Mouse (Mus musculus) c-Kit-positive CD71-positive TER-119-negative erythroid progenitor cells, embryonic 14.5 days (primary cell): ENCODE data around the gene Duox2.
"Not testable (repeated sequence)": the region's sequence is repeated elsewhere in the genome, so short reads cannot be mapped to it uniquely, and the experiment has no call there.

Experiments
- DNase-seq: peaks from one replicate; pipeline ENCODE4 v3.0.0-alpha.2; 2013; ENCODE audit warnings: low read depth

The Duox2 gene

DNA sequence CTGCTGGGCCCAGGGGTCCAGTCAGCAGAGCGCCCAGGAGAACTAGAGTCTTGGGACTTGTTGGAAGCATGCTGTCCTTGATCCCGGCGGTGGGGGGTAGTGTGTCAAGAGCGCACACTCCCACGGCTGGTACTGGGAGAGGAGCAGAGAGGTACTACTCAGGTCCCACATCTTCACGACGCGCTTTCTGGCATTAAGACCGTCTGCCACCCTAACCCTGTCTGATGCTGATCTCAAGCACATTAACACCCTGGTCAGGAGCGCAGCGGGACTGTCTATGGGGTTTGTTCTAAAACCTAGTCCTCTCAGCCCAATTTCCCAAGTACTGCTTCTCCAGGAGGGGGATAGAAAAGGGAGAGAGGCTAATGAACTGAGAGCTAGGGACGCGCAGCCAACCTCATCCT, at the start of gene Duox2:
Gene Duox2 (minus strand): TSS at position 354 of the 404 bp plus-strand sequence.
- DNase-seq = no peak

DNA sequence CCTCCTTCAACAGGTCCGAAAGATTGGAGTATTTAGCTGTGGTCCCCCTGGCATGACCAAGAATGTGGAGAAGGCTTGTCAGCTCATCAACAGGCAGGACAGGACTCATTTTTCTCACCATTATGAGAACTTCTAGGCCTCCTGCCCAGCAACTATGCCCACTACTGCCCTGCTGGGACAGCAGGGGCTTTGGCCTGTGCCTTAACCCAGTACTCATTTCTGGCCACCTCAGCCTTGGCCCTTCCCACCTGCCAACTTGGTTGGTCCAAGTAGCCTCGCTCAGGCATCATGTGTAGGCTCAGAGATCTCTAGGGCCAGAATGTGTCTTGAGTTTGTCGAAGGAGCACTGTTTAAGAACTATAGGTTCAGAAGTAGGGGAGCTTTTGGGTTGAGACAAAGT, 49.0 kb upstream of the Duox2 start:
- DNase-seq = no peak

DNA sequence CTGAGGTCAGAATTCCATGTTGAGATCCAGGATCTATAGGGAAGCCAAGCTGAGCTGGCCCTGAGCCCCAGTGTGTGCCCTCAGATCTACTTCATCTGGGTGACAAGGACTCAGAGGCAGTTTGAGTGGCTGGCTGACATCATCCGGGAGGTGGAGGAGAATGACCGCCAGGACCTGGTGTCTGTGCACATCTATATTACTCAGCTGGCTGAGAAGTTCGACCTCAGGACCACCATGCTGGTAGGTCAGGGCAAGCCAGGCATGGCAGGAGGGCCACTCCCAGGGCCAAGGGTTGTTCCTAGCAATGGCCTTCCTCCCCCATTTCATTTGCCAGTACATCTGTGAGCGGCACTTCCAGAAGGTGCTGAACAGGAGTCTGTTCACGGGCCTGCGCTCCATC, 47.9 kb upstream of the Duox2 start:
- not testable (repeated sequence) for DNase-seq

DNA sequence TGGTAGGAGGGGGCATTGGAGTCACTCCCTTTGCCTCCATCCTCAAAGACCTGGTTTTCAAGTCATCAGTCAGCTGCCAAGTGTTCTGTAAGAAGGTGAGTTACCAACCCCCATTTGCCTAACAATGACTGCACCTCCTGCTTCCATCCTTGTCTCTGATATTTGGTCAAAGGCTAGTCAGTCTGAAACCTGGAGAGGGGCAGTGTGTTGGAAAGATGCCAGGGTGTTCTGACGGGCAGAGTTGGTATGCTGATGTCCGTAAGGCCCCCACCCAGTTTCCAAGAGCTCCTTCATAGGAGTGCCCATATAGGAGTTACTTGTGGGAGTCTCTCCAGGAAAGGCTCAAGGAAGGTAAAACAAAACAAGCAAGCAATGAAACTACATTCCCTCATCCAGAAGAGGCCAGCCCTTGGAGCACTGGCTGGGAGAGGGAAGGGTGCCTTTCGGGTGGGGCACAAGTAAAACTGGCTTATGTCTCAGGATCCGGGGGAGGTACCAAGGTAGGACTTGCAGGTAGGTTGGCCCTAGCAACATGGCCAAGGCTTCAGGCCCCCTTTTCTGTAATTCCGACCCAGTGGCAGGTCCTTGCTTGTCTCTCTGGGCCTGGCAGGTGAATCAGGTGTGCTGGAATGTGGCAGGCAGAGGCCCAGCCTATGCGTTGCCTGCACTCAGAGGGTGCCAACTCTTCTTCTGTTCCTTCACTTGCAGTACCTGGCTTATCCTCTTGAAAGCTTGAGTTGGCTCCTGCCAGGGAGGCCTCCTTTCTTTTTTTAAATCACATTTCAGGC, 47.1 kb upstream of the Duox2 start:
- no peak for DNase-seq

DNA sequence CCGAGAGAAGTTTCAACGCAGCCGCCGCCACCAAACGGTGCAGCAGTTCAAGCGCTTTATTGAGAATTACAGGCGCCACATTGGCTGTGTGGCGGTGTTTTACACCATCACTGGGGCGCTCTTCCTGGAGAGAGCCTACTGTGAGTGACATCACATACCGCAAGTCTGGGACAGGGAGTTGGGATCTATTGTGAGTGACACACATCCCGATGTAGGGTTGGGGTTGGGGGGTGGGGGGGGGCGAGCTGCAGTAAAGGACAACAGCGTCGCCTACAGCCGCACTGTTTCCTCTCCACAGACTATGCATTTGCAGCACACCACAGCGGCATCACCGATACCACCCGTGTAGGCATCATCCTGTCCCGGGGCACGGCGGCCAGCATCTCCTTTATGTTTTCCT, 39.0 kb upstream of the Duox2 start:
- DNase-seq = no peak

DNA sequence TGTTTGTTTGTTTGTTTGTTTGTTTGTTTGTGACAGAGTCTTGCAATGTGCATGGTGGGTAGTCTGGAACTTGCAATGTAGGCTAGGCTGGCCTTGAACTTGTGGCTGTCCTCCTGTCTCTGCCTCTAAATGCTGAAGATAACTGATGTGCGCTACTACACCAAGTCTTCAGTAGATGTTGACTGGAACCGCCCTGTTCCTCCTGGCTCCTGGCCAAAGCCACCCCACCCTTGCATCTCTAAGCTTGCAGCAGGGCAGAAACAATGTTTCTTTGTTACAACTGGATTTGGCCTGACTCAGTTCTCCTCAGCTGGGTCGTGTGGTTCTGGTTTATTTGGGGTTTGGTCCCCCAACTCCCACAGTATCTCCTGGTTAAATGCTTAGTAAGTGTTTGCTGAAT, 35.9 kb upstream of the Duox2 start:
- no peak for DNase-seq

DNA sequence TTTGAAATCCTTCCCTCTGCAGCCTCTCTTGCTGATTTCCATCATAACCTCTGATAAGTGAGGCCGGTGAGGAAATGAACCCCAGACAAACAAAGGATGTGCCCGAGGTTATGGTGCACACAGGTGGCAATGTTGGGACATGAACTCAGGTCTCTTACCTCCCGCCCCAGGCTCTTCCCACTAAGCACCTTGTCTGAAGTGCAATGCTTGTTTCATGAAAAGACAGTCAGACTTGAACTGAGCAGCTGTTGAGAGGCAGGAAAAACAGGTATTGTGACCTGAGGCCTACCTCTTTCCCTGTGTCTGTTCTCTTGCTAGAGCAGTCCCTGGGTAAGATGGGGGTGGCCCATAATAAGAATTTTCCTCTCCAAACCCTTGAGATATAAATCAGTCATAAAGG, 34.0 kb upstream of the Duox2 start:
- no peak for DNase-seq

DNA sequence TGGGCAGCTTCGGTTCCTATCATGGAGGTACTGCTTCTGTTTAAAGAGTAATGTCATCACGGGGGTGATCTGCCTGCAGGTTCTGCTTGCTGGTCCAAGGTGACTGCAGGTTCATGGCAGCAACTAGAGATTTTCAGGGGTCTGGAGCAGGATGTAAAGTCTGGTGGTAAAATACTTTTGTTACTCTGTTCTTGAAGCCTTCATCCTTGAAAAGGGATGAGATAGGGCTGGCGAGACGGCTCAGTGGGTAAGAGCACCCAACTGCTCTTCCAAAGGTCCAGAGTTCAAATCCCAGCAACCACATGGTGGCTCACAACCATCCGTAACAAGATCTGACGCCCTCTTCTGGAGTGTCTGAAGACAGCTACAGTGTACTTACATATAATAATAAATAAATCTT, 32.1 kb upstream of the Duox2 start:
- DNase-seq = not testable (repeated sequence)

DNA sequence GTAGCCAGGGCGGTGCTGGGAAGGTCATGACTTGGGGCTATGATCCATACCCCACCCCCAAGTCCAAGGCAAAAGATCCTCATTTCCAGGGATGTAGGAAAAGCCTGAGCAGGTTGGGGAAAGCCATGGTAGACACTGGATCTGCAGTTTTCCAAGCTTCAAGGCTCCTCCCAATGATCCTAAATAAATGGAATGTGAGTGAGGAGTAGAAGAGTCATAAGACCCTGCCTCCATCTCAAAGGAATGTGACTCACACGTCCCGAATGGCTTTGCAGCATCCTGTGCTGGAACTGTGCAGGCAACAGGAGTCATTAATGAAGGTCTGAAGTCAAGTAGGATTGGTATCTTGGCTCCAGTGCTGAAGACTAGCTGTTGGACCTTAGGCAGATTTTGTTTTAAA, 29.7 kb upstream of the Duox2 start:
- no peak for DNase-seq

DNA sequence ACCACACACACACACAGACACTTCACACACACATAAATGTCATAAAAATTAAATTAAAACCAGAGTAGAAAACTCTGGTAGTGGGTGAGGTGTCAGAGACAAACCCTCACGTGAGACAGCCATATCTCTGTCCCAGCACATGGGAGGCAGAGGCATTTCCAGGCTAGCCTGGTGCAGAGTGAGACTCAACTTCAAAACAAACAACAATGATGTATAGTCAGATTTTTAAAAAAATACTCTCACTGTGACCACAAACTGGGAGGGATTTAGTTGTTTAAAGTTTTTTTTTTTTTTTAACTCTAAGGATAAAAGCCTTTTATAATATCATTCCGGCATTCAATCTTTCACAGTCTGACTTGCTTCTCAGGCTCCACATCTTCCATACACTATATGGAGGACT, 27.1 kb upstream of the Duox2 start:
- DNase-seq = no peak

DNA sequence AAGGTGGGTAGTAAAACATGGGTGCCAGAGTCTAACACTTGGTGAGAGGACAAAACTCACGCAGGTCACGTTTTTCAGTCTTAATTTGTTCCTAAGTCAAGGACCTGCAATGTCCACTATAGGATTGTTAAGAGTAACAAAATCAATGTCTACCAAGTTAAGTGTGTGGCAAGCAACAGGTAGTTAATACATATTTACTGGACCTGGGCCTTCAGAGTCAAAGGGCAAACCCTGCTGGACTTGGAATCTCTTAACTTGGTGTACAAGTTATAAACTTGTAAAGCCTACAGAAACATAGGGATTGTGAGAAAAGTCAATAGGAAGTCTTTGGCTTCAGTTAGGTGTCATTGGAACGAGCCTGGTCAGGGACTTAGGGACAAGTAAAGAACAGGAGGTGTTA, 26.3 kb upstream of the Duox2 start:
- DNase-seq = no peak

DNA sequence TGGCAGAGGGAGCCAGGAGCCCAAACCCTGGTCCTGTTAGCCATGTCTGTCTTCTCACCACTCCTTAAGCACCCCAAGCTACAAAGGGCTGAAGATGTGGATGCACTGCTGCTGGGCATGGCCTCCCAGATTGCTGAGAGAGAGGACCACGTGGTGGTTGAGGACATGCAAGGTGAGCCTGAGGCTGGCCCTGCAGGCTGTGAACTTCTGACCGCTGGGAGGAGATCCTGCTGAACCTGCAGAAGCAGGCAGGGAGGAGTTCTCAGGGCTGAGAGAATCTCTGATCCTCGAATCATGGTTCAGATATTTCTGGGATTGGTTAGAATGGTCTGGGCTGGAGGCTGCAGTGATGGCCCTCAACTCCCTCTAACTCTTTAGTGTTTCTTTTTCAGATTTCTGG, 25.7 kb upstream of the Duox2 start:
- DNase-seq = no peak

DNA sequence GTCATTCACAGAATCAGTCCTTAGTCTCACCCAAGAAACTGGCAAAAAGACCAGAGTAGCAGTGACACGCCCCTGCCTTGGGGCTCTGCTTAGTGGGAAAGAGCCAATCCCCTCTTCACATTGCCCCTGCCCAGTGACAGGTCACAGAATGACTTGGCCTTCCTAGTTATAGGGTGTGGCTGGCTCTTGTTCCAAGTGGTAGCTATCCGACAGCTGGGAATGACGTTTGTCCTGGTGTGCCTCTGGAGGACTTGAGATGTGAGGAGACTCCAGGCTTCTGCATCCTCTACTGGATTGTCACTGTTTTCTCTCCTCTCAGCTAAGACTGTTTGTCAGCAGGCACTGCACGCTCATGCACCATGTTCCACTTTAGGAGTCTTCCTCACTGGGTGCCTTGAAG, 19.1 kb upstream of the Duox2 start:
- DNase-seq = no peak

DNA sequence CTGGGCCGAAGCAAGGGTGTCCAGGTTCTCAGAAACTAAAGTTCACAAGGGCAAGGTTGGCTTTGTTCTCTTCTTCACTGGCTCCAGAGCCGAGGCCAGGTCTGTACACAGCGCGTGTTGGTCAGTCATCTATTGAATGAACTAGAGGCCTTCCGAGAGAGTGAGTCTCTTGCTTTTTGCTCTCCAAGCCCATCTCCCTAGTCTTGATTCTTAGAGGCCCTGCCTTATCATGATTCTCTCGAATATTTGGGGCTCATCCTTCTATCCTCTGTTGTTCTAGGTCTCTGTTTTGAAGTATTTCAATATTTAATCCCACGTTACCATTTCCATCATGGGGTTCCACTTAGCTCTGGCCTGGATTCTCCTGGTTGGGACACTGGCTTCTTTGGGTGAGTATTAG, 17.1 kb upstream of the Duox2 start, which contains the start of gene Duox1:
Gene Duox1 (plus strand): TSS at position 301 of the 400 bp plus-strand sequence.
- no peak for DNase-seq

DNA sequence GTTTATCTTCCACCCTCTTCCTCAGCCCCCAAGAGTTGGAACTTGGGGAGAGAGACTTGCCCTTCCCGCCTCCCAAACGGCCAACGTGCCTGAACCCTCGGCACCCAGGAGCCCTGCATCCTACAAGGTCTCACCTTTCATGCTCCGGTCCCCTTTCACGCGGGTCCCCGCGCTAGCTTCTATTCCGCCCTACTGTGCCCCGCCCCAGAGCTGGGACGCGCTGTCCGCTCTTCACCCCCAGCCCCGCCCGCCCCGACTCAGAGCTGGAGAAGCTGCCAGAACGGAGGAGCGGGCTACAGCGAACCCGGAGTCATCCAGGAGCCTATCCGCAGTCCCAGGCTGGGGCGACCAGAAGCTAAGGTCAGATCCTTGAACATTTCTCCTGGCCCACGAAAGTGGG, 15.3 kb upstream of the Duox2 start, which contains the start of gene Duoxa1:
Gene Duoxa1 (minus strand): TSS at position 195 of the 400 bp plus-strand sequence.
- DNase-seq = no peak

DNA sequence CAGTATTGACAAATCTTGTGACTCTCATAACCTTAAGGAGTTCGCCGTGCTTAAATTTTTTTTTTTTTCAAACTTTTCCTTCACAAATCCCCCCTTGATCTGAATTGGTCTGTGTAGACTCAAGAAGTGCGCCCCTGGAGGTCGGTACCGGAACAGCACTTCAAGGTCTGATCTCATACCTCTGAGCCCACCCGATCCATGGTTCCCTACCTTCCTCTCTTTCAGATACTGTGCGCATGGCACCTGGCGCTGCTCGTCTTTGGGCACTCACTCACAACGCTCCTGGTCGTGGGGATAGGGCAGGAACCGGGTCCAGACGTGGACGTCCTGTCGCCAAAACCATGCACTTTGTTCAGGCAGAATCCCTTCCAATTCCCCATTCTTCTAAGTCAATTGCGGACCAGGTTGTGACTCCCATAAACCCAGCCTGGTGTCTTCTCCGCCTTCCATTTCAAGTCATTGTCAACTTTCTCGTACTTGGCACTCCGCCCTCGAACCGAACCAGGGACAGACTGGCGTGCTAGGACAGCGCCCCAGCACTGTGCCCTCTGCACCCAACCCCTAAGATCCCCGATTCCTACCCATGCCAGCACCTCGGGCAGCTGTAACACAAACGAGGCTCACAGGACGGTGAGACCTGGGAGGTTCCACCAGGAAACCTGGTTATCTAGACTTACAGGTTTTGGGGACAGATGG, 14.6 kb upstream of the Duox2 start:
- DNase-seq = peak; percentile 48

DNA sequence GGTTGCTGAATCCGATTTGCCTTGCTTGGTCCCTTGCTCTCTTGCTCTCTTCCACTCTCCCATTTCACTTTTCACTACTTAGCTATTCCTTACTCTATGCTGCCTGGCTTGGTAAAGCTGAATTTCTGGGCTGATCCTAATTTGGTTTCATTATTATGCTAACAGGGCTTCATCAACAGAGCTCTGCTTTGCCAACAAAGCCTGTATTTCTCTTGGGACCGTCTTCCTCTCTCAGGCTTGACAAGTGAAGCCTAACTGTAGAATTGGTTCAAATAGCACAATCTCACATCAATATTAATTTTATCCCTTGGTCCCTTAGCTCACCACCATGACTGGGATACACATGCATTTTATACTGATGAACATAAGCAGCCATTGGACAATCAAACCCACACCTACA, 13.3 kb upstream of the Duox2 start:
- DNase-seq = no peak

DNA sequence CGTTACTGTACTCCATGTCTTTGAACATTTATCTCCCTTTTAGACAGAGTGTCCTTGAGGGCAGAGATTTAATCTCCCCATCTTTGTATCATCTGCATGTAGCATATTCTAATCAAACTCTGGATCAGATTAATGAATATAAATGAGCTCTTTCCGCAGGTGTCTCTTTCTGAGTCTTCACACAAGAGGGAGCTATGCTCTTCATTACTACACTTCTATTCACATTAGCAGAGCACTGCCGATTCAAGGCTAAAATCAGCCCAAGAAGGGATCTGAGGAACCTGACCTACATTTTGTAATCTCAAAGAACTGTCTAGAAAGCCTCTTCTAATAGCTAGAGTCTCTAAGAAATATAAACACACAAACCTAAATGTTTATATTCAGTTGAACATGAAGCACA, 11.4 kb upstream of the Duox2 start:
- no peak for DNase-seq

DNA sequence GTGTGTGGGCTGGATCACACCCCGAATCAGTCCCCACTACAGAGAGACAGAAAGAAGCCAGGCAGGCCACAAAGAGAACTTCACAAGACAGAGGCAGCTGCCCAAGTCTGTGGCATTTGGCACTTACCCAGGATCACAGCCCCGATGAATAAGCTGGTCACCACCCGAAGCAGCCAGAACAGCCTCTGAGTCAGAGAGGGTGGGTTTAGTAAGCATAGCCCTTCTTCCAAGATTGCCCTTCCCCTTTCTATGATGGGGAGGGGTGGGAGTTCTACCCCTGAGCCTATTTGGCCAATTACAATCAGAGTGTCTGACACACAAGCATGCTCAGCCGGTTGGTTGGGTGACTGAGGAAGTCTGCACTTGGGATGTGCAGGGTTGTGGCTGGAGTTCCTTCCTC, 7.9 kb upstream of the Duox2 start:
- DNase-seq = no peak

DNA sequence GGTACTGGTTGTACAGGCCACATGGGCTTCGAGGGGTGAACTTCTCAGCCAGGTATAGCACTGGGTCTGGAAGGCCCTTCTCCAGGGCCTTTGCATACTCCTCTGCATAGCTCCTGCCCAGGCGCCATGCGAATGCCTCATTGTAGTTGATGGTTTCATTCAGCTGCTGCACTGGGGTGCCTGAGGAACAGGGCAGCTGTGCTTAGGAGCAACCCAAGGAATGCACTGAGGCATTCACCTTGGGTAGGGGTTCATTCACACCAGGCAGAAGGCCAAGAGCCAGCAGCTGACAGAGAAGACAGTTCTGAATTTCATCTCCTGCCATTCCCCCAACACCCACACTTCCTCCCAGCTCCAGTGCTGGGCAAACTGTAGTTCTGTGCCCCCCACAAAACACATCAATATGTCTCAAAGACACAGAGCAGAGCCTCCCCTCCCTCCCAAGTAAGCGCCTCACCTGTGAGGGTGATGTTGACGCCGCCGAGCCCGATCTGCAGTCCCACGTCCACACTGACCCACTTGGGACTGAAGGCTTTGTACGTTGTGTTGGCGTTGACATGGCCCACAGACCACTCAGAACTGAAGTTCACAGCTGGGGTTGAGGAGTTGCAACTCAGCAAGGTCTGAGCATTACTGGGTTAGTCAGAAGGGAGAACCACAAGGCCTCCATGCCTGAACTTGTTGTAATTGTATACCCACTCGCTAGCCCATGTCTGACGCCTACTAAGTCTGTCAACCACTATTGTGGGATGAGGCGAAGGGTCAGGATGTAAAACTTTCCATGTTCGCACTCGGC, 7.0 kb upstream of the Duox2 start:
- no peak for DNase-seq

DNA sequence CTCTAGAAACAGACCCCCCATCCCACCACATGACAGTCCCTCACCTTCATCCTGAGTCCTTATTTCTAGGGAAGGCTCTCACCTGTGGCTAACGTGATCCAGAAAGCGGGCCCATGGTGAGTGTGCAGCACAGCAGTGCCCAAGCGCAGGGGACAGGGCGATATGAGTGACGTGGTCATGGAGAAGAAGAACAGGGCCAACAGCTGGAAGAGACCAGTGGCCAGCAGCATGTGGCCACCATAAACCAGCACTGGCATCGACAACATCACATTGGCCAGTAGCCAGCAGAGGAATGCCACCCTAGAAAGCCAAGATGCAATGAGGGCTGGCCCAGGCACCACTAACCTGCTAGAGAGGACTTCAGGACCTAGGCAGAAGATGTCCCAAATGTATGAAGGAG, 6.3 kb upstream of the Duox2 start:
- no peak for DNase-seq

DNA sequence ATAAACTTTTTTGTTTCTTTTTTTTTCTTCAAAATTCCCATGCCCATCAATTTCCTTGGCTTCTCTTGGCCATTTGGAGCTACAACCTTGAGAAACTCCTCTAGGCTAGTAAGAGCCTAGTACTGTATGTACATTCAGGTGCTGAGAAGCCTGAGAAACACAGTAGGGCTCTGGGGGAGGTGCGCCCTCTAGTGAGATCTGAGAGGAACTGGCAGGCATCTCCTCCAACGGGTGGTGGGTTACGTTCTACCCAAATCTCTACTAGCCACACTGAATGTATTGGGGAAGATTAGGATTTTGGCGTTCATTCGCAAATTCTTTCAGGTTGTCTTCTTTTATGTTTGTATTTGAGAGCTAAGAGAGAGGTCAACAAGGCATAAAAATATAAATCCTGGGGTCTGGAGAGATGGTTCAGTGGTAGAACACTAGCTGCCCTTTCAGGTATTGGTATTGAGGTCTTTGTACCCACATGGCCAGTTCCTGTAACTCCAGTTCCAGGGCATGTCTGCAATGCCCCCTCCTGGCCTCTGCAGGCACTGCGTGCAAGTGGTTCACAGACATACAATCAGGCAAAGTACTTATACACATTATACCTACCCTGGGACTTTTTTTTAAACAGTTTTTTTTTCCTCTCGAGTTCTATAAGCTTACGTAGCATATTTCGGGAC, 4.5 kb upstream of the Duox2 start:
- DNase-seq = peak; percentile 66
